Mouse (Mus musculus) megakaryocyte, embryonic 14.5 days (primary cell): ENCODE measurements at regions not wholly inside any gene's neighbourhood (a gene's known extent, or its start where the extent isn't known, plus 50 kb on each side); places are given as distances from the start of the nearest gene placed in this dataset.

Experiments
- FLI1 ChIP-seq: IDR thresholded peaks from 2 replicates; pipeline ENCODE4 v1.6.1; 2012; ENCODE audit warnings: low read length, inconsistent platforms, mixed read lengths
- GATA1 ChIP-seq: IDR thresholded peaks from 3 replicates; pipeline ENCODE4 v1.6.1; 2012; ENCODE audit warnings: mixed read lengths, low read length, inconsistent platforms, borderline replicate concordance

DNA sequence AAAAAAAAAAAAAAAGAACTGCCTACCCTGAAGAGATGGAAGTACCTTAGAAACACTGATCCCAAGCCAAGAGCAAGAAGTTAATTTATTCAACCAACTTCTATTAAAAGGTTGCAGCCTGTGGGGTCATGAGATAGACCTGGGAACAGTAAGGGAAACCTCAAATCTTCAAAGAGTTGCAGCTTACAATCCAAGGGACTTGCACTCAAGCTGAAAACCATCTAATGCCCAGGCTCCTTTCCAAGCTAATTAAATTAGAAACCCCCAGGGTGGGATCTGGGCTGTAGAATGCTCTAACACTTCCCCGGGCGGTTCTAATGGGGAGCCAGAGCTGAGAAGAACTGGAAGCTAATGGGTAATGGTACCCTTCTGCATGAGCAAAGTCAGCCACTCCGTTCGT lies 278.0 kb downstream of the Hlx start:
- no peak for TF ChIP-seq GATA1
- no peak for TF ChIP-seq FLI1
